Mouse (Mus musculus) adrenal gland (tissue): Measurements from ENCODE around the gene Ndufs4.
"Not testable (repeated sequence)": the region's sequence is repeated elsewhere in the genome, so short reads cannot be mapped to it uniquely, and the experiment has no call there.

Experiments used
- intact Hi-C: fragments of 180-260 bp; cut with DNase I; formaldehyde crosslinking; loops from one replicate; pipeline ENCODE4 v1.15.1; 2025

Ndufs4 gene

GRCm38 (mm10) chr13:114344220-114344973 lies 43.7 kb downstream of the Ndufs4 start:
- intact Hi-C loops: no loop called here

DNA sequence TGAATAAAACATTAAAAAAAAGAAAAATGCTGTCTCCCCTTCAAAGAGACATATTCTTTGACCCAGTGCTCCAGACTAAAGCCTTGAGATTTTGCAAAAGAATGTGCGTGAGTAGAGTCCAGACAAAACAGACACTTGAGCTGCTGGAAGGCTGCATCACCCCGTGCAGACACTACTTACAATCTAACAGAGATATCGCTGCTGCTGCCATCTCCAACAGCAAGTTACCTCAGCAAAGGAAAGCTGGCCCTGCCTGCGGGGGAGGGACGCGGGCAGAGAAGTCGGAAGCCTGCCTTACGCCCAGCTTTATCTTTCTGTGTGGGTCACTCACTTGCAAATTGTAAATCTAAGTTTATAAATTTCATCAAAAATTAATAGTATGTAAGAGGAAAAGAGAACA lies 45.1 kb downstream of the Ndufs4 start:
- intact Hi-C loops: no loop called here

GRCm38 (mm10) chr13:114319835-114320389 lies 68.1 kb downstream of the Ndufs4 start:
- intact Hi-C loops: no loop called here

GRCm38 (mm10) chr13:114319136-114319535 lies 68.9 kb downstream of the Ndufs4 start:
- intact Hi-C loops: no loop called here

DNA sequence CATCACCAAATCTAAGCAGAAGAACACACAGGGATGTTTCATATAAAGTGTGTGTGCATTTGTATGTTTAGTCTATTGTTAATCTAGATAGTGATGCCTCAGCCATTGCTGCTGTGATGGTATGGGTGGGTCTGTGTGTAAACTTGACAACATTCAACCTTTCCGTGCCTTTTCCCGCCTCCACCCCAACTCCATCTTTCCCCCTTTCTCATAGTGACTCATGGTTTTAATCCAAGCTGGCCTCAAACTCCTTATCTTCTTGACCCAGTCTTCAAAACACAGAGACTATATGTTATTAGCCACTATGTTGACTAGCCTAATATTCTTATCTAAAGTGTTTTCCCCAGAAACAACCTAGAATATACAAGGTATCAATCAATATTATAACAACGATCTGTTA lies 72.7 kb downstream of the Ndufs4 start:
- intact Hi-C loops: no loop called here

- intact Hi-C loops: no loop called here
Measured at GRCm38 (mm10) chr13:114314953-114315352, 73.1 kb downstream of the Ndufs4 start.

DNA sequence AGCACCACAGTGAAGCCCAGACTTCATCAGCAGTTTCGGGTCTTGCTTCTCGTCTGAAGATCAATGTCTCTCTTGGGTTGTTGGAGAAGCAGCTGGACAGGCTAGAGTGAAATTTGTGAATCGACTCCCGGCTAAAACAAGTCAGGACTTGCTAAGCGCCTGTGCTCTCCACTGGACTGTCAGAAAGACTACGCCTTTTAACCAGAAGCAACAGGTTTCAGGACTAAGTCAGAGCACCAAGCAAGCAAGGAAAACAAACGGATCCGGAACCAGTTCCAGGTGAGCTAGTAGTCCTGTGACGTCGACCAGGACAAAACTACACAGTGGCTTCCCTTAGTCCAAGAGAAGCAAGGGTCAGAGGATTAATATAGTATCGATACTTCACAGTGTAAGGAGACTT lies 77.5 kb downstream of the Ndufs4 start:
- intact Hi-C loops: no loop called here

DNA sequence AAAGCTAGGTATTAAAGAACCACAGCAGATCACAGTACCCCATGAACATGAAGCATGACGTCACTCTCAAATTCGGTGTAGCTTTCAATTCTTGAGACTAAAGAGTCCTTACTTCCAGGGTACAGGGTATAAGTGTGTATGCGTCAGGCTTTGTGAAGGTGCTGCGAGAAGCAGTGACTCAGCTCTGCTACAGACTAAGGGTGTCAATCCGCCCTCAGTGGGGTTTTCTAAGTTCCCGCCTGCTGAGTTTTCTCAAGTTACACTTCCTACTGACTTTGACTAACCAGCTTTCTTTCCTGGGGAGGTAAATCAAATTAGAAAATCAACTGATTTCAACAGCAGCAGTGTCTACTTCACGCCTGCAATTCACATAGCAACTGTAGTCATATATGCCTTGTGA lies 83.4 kb downstream of the Ndufs4 start:
- intact Hi-C loops: no loop called here

DNA sequence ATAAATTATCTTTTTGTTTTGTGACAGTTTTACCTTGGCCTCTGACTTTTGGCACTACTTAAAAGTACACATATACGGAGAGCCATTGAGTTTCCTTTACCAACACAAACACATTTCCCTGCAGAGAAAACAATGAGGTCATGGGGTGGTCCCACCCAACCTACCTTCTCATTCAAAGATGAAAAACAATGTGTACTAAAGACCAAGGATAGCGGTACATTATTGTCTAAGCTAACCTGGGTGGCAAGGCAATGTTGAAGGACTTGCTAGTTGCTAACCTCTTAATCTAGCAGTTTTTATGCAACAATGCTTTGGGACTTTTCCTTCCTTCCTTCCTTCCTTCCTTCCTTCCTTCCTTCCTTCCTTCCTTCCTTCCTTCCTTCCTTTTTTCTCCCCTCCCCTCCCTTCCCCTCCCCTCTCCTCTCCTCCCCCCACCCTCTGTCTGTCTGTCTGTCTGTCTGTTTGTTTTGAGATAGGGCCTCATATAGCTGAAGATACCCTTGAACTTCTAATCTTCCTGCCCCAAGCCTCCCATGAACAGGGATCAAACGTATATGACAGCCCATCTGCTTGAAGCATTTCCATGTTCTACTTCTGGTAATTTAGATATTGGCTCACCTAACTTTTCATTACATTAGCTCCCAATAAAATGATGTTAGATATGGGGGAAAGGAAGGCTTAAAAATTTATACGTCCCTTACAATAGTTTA lies 84.4 kb downstream of the Ndufs4 start:
- intact Hi-C loops: no loop called here

DNA sequence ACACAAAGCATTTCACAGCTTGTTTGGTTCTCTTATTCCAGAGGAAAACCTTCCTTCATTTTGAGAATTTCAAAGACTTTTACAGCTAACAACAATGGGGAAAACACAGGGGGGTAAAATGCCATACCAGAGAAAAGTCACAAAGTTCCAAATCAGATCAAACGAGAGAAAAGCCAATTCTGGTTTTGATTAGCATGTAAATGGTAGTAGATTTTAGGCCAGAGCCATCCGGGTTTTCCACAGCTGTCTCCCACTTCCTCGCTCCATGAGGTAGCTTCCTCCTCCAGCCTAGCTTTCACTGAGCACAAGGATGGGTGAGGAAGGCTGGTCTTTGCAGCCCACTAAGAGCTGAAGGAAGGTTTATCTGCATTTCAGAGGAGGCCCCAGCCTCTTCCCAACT lies 90.3 kb downstream of the Ndufs4 start:
- intact Hi-C loops: no loop called here

GRCm38 (mm10) chr13:114296556-114296955 lies 91.5 kb downstream of the Ndufs4 start:
- intact Hi-C loops: no loop called here

DNA sequence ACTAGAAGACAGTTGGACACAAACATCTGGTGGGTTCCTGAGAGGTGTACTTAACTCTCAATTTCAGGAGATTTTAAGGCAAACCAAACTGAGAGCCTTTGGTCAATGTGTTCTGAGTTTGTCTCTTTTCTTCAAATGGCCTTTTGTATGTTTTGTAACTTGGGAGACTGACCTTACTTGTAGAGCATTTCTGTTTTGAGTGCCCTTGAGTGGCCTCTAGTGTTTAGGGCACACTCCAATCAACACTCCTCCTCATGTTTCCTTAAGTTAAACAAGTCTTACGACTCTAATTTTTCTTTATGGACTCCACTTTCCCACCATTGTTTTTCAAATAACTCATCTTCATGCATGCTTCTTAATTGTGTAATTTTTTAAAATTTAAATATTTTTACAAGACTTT lies 98.6 kb downstream of the Ndufs4 start:
- intact Hi-C loops: no loop called here

- intact Hi-C loops: no loop called here
Measured at GRCm38 (mm10) chr13:114288511-114288910, 99.5 kb downstream of the Ndufs4 start.

GRCm38 (mm10) chr13:114278690-114279089 lies 109.4 kb downstream of the Ndufs4 start:
- intact Hi-C loops: not testable (repeated sequence)

- intact Hi-C loops: no loop called here
Measured at GRCm38 (mm10) chr13:114277277-114277676, 110.8 kb downstream of the Ndufs4 start.

DNA sequence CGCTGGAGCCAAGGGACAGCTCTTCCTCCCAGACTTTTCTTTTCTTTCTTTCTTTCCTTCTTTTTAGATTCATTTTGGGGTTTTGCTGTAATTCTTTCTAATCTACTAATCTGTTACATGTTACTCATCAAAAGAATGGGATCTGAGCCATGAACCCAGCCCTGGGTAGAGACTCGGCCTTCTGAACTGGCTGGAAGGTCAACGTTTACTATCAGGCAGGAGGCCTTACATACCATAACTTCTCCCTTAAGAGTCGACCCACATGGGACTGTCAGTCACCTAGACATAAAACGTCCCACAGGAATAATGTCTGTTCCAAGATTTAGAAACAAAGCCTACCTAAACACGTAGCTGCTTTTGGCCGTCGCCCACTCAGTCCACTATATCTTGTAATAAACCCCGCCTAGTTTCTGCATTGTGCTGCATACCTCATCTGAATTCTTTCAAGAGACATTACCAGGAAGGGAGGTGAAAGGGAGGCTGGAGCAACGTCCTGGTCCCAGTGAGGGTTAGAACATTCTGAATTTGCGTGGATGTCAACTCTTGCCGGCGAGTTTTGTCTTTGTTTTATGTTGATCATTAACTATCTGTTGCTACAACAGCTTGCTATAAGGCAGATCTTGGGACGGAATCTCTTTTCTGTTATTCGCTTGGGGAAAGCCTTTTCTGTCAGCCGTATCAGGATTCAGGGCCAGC lies 116.5 kb downstream of the Ndufs4 start:
- intact Hi-C loops: no loop called here

DNA sequence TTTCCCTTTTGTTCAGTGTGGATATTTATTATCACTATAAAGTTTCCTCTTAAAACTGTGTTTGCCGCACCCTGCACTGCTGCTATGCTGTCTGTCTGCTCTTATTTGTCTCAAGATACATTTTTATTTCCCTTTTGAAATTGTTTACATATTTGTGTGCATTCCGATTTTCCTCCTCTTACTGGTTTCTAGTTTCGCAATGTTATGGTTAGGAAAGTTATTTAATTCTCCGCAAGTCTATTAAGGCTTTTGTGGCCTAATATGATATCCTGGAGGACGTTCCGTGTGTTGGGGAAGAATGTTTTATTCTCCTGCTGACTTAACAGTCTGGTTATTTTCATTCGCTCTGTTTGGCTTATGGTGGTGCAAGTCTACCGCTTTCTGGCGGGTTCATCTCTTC lies 120.3 kb downstream of the Ndufs4 start:
- intact Hi-C loops: no loop called here

DNA sequence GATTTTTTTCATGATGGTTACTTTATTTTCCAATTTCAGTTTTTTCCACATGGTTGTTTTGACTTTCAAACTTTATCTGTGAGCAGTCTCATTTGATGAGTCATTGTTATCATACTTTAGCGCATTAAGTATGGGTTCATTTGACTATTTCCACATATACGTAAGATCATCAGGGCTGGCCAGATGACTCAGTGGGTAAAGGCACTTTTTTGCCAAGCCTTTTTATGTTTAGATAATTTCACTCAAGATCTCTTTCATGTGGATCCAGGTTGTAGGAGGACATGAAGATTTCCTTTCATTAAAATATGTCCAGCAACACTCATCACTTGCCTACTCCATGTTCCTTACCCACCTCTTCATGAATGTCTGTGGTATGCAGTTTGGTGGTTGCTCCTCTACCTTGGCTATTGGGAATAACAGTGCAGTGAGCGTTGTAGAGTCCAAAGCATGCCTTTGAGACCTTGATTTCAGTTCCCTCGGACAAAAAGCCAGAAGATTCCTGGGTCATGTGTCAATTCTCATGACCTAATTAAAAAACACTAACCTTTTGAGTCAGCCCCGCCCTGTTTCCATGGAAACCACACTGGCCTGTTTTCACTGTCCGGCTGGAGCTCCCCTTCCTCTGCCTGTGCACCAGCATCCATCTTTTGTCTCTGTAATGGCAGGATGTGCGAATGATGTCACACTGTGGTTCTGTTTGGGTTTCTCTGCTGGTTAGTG lies 127.4 kb downstream of the Ndufs4 start:
- intact Hi-C loops: no loop called here

- intact Hi-C loops: no loop called here
Measured at GRCm38 (mm10) chr13:114254697-114255096, 133.4 kb downstream of the Ndufs4 start.
